In the genomic region with DNA sequence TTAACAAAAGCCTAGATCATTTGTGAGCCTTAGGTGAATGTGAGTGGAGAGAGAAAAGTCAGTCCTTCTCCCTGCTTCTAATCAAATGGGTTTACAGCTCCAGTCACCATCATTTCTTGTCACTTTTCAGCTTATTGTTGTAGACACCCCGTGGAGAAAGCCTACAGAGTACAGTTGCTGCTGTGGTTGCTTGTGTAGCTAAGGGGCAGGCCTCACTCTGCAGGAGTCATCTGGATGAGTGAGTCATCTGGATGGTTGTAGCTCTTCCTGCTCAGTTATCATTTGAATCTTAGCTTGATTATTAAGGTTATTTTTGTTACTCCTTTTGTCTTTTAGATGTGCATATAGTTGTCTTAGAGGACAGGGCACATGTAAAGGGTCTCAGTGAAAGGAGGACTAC, we compare ENCODE assay signal across 18 mouse cellular contexts.
DNase-seq lines count a peak whose midpoint lies in the region; ATAC-seq and TF ChIP-seq lines count a peak whose summit lies in the region.
"Had no signal": no experiment of that assay in that cellular context is flagged by ENCODE, and none has a peak within 500 bp of the region (broad histone marks: within the 10 kb centered on the region; RNA-seq: fewer than 3 reads in every experiment).

No protein-coding gene starts in this region.

- TF ChIP-seq CTCF in embryonic fibroblast, embryonic 13.5 days (IDR thresholded peaks at IDR 0.05; ENCODE audit: borderline replicate concordance, insufficient read depth, low read length) = no peak

- no peak for TF ChIP-seq POLR2A in embryonic fibroblast, embryonic 13.5 days (IDR thresholded peaks at IDR 0.05; ENCODE audit: low read depth, low read length)

- 0 out of 2 replicates have a peak overlapping the region, but pooled peaks have one; percentile 2 for H3K4me2 ChIP-seq in liver, embryonic 16.5 days (ENCODE audit: low read depth, low read length)
- H3K4me2 ChIP-seq: heart, embryonic 15.5 days; kidney, embryonic 15.5 days; lung, embryonic 15.5 days had no signal

- WGBS in liver, embryonic 16.5 days (ENCODE audit: insufficient replicate concordance) = 20% methylated on average over 1 of the region's 1 CpGs

- intact Hi-C loops in gastrocnemius, postnatal 36 days (cut with DNase I) = no loop called here

- no peaks in the 10 kb centered on the region for H3K9me3 ChIP-seq in liver, embryonic 16.5 days (replicated peaks; ENCODE audit: control insufficient read depth, low read length)
- H3K9me3 ChIP-seq: embryonic facial prominence, embryonic 10.5 days; heart, embryonic 15.5 days; kidney, embryonic 15.5 days; lung, embryonic 15.5 days had no signal

- H3K27ac ChIP-seq in embryonic fibroblast, embryonic 13.5 days (ENCODE audit: insufficient read depth, low read length) = peak overlapping the region; percentile 45; the same call in 1 of the 2 replicates
- peak overlapping the region; percentile 64 for H3K27ac ChIP-seq in liver, embryonic 16.5 days (ENCODE audit: low read length)
- H3K27ac ChIP-seq: embryonic facial prominence, embryonic 10.5 days; heart, embryonic 15.5 days; kidney, embryonic 15.5 days; left cerebral cortex, adult 2 months; lung, embryonic 15.5 days had no signal

- no peak overlapping the region for H3K4me3 ChIP-seq in embryonic fibroblast, embryonic 13.5 days (ENCODE audit: insufficient read depth, low read length)
- no peak overlapping the region for H3K4me3 ChIP-seq in liver, embryonic 16.5 days (ENCODE audit: low read depth, low read length)
- H3K4me3 ChIP-seq: embryonic facial prominence, embryonic 10.5 days; heart, embryonic 15.5 days; kidney, embryonic 15.5 days; left cerebral cortex, adult 2 months; lung, embryonic 15.5 days had no signal

- peaks cover 6% of the 10 kb centered on the region for H3K36me3 ChIP-seq in liver, embryonic 16.5 days (ENCODE audit: control insufficient read depth, insufficient read depth)
- H3K36me3 ChIP-seq: heart, embryonic 15.5 days; lung, embryonic 15.5 days had no signal

- peak; percentile 48 for DNase-seq in heart, adult 11 months
- DNase-seq in heart, adult 9 months (ENCODE audit: low spot score in 2 of 2) = no peak
- DNase-seq in Muller cell, postnatal 12 days (ENCODE audit: inconsistent ontology term) = peak; percentile 58
- no peak for DNase-seq in spleen, adult 12 weeks (ENCODE audit: low spot score)
- DNase-seq in gastrocnemius, postnatal 36 days = no peak
- no peak for DNase-seq in kidney, postnatal 36 days
- DNase-seq: cerebellum, postnatal 10 days; spleen, adult 18-20 months; thymus, adult 18-20 months had no signal

- ATAC-seq in liver, embryonic 16.5 days (ENCODE audit: low read depth) = peak; percentile 33; the same call in 1 of the 2 replicates
- ATAC-seq: forebrain, embryonic 16.5 days; inflammation-experienced regulatory T-cells, adult 6 months had no signal

- no peaks in the 10 kb centered on the region for H3K27me3 ChIP-seq in liver, embryonic 16.5 days (ENCODE audit: control insufficient read depth, insufficient read depth, low read depth, low read length)
- H3K27me3 ChIP-seq: heart, embryonic 15.5 days; kidney, embryonic 15.5 days; lung, embryonic 15.5 days had no signal

- H3K9ac ChIP-seq in liver, embryonic 16.5 days (ENCODE audit: low read depth, low read length) = no peak overlapping the region
- H3K9ac ChIP-seq: heart, embryonic 15.5 days; kidney, embryonic 15.5 days; lung, embryonic 15.5 days had no signal

- peaks cover 8% of the 10 kb centered on the region for H3K4me1 ChIP-seq in embryonic fibroblast, embryonic 13.5 days (ENCODE audit: control insufficient read depth, insufficient read depth, low read length)
- H3K4me1 ChIP-seq in liver, embryonic 16.5 days (ENCODE audit: control insufficient read depth, low read depth, low read length) = peaks cover 41% of the 10 kb centered on the region
- H3K4me1 ChIP-seq: lung, embryonic 15.5 days had no signal

Comparison
In these comparisons a context has a peak if more than half of its experiments do, and no peak if none do; other contexts are left out.
1. DNase-seq: peak in heart, adult 11 months (single experiment) and Muller cell, postnatal 12 days (single experiment); none in heart, adult 9 months (0 of 2), spleen, adult 12 weeks (single experiment), gastrocnemius, postnatal 36 days (0 of 2) and kidney, postnatal 36 days (0 of 2).